Mouse (Mus musculus): ENCODE results near the gene Pcnt. TPM values are rescaled to one million over a fixed set of nuclear protein-coding genes. Genes with fewer than 3 reads are reported as not detected.

Gene Pcnt
- polyA plus RNA-seq, 1 experiment from 2014 or later: 12.4 TPM

GRCm38 (mm10) chr10:76371736-76372135 is 70.8 kb downstream of the Pcnt start:
- no peaks in the 10 kb centered on the region for H3K9me3 ChIP-seq (replicated peaks; ENCODE audit: control insufficient read depth, low read length)
- no peak overlapping the region for H3K4me2 ChIP-seq (ENCODE audit: low read depth, low read length)
- WGBS: 90% methylated on average over 3 of the region's 3 CpGs
- H3K36me3 ChIP-seq (ENCODE audit: control insufficient read depth, insufficient read depth, low read length): peaks cover 15% of the 10 kb centered on the region
- no peak for ATAC-seq (ENCODE audit: insufficient read depth, low FRiP score)
- H3K4me1 ChIP-seq (ENCODE audit: control insufficient read depth, insufficient read depth, low read length): no peaks in the 10 kb centered on the region
- no peak overlapping the region for H3K9ac ChIP-seq (ENCODE audit: low read length)
- no peak overlapping the region for H3K27ac ChIP-seq (ENCODE audit: low read length)
- no peak overlapping the region for H3K4me3 ChIP-seq (replicated peaks; ENCODE audit: low read length)
- no peaks in the 10 kb centered on the region for H3K27me3 ChIP-seq (ENCODE audit: control insufficient read depth, insufficient read depth, low read length)

- ATAC-seq (ENCODE audit: insufficient read depth, low FRiP score): no peak
- Histone ChIP-seq H3K4me2 (ENCODE audit: low read depth, low read length) (no peak overlapping the region), H3K9ac (ENCODE audit: low read length) (no peak overlapping the region), H3K27ac (ENCODE audit: low read length) (no peak overlapping the region), H3K4me1 (ENCODE audit: control insufficient read depth, insufficient read depth, low read length) (no peaks in the 10 kb centered on the region), H3K36me3 (ENCODE audit: control insufficient read depth, insufficient read depth, low read length) (peaks cover 6% of the 10 kb centered on the region; the same call in 1 of the 2 replicates), H3K27me3 (ENCODE audit: control insufficient read depth, insufficient read depth, low read length) (no peaks in the 10 kb centered on the region), H3K9me3 (replicated peaks; ENCODE audit: control insufficient read depth, low read length) (no peaks in the 10 kb centered on the region), H3K4me3 (replicated peaks; ENCODE audit: low read length) (no peak overlapping the region)
- 92% methylated on average over 13 of the region's 13 CpGs for WGBS
Observed at GRCm38 (mm10) chr10:76368766-76369165, 73.8 kb downstream of the Pcnt start.

GRCm38 (mm10) chr10:76363233-76363632 is 79.4 kb downstream of the Pcnt start:
- H3K27ac ChIP-seq (ENCODE audit: low read length): no peak overlapping the region
- H3K9me3 ChIP-seq (replicated peaks; ENCODE audit: control insufficient read depth, low read length): no peaks in the 10 kb centered on the region
- no peak for ATAC-seq (ENCODE audit: insufficient read depth, low FRiP score)
- no peak overlapping the region for H3K4me3 ChIP-seq (replicated peaks; ENCODE audit: low read length)
- no peak overlapping the region for H3K9ac ChIP-seq (ENCODE audit: low read length)
- no peaks in the 10 kb centered on the region for H3K27me3 ChIP-seq (ENCODE audit: control insufficient read depth, insufficient read depth, low read length)
- no peaks in the 10 kb centered on the region for H3K4me1 ChIP-seq (ENCODE audit: control insufficient read depth, insufficient read depth, low read length)
- no peak overlapping the region for H3K4me2 ChIP-seq (ENCODE audit: low read depth, low read length)
- peaks cover 4% of the 10 kb centered on the region; the same call in 1 of the 2 replicates for H3K36me3 ChIP-seq (ENCODE audit: control insufficient read depth, insufficient read depth, low read length)
- WGBS: 85% methylated on average over 3 of the region's 3 CpGs

GRCm38 (mm10) chr10:76358468-76358867 is 84.1 kb downstream of the Pcnt start:
- Histone ChIP-seq H3K27me3 (ENCODE audit: control insufficient read depth, insufficient read depth, low read length) (no peaks in the 10 kb centered on the region), H3K4me1 (ENCODE audit: control insufficient read depth, insufficient read depth, low read length) (no peaks in the 10 kb centered on the region), H3K36me3 (ENCODE audit: control insufficient read depth, insufficient read depth, low read length) (0 out of 2 replicates have a peak, but pooled peaks cover 5% of the 10 kb centered on the region), H3K4me3 (replicated peaks; ENCODE audit: low read length) (no peak overlapping the region), H3K9ac (ENCODE audit: low read length) (no peak overlapping the region), H3K4me2 (ENCODE audit: low read depth, low read length) (no peak overlapping the region), H3K27ac (ENCODE audit: low read length) (no peak overlapping the region), H3K9me3 (replicated peaks; ENCODE audit: control insufficient read depth, low read length) (no peaks in the 10 kb centered on the region)
- 67% methylated on average over 5 of the region's 5 CpGs for WGBS
- no peak for ATAC-seq (ENCODE audit: insufficient read depth, low FRiP score)

- H3K4me3 ChIP-seq (replicated peaks; ENCODE audit: low read length): no peak overlapping the region
- no peak overlapping the region for H3K9ac ChIP-seq (ENCODE audit: low read length)
- H3K9me3 ChIP-seq (replicated peaks; ENCODE audit: control insufficient read depth, low read length): no peaks in the 10 kb centered on the region
- H3K27ac ChIP-seq (ENCODE audit: low read length): no peak overlapping the region
- no peaks in the 10 kb centered on the region for H3K4me1 ChIP-seq (ENCODE audit: control insufficient read depth, insufficient read depth, low read length)
- no peak overlapping the region for H3K4me2 ChIP-seq (ENCODE audit: low read depth, low read length)
- 0 out of 2 replicates have a peak, but pooled peaks cover 8% of the 10 kb centered on the region for H3K36me3 ChIP-seq (ENCODE audit: control insufficient read depth, insufficient read depth, low read length)
- no peaks in the 10 kb centered on the region for H3K27me3 ChIP-seq (ENCODE audit: control insufficient read depth, insufficient read depth, low read length)
- no peak for ATAC-seq (ENCODE audit: insufficient read depth, low FRiP score)
- 82% methylated on average over 8 of the region's 8 CpGs for WGBS
Observed at GRCm38 (mm10) chr10:76357286-76357875, 85.2 kb downstream of the Pcnt start.

- WGBS: 90% methylated on average over 12 of the region's 12 CpGs
- Histone ChIP-seq H3K9me3 (replicated peaks; ENCODE audit: control insufficient read depth, low read length) (no peaks in the 10 kb centered on the region), H3K27ac (ENCODE audit: low read length) (no peak overlapping the region), H3K9ac (ENCODE audit: low read length) (no peak overlapping the region), H3K36me3 (ENCODE audit: control insufficient read depth, insufficient read depth, low read length) (0 out of 2 replicates have a peak, but pooled peaks cover 13% of the 10 kb centered on the region), H3K27me3 (ENCODE audit: control insufficient read depth, insufficient read depth, low read length) (no peaks in the 10 kb centered on the region), H3K4me3 (replicated peaks; ENCODE audit: low read length) (no peak overlapping the region), H3K4me2 (ENCODE audit: low read depth, low read length) (no peak overlapping the region), H3K4me1 (ENCODE audit: control insufficient read depth, insufficient read depth, low read length) (no peaks in the 10 kb centered on the region)
- ATAC-seq (ENCODE audit: insufficient read depth, low FRiP score): no peak
Observed at GRCm38 (mm10) chr10:76354974-76355373, 87.6 kb downstream of the Pcnt start.

GRCm38 (mm10) chr10:76353986-76354385 is 88.6 kb downstream of the Pcnt start:
- ATAC-seq (ENCODE audit: insufficient read depth, low FRiP score): no peak
- no peaks in the 10 kb centered on the region for H3K9me3 ChIP-seq (replicated peaks; ENCODE audit: control insufficient read depth, low read length)
- no peaks in the 10 kb centered on the region for H3K4me1 ChIP-seq (ENCODE audit: control insufficient read depth, insufficient read depth, low read length)
- no peak overlapping the region for H3K27ac ChIP-seq (ENCODE audit: low read length)
- no peaks in the 10 kb centered on the region for H3K27me3 ChIP-seq (ENCODE audit: control insufficient read depth, insufficient read depth, low read length)
- 93% methylated on average over 12 of the region's 12 CpGs for WGBS
- H3K4me3 ChIP-seq (replicated peaks; ENCODE audit: low read length): no peak overlapping the region
- peaks cover 13% of the 10 kb centered on the region; the same call in 1 of the 2 replicates for H3K36me3 ChIP-seq (ENCODE audit: control insufficient read depth, insufficient read depth, low read length)
- no peak overlapping the region for H3K9ac ChIP-seq (ENCODE audit: low read length)
- no peak overlapping the region for H3K4me2 ChIP-seq (ENCODE audit: low read depth, low read length)

GRCm38 (mm10) chr10:76351953-76352352 is 90.6 kb downstream of the Pcnt start:
- Histone ChIP-seq H3K4me3 (replicated peaks; ENCODE audit: low read length) (no peak overlapping the region), H3K27me3 (ENCODE audit: control insufficient read depth, insufficient read depth, low read length) (no peaks in the 10 kb centered on the region), H3K36me3 (ENCODE audit: control insufficient read depth, insufficient read depth, low read length) (peaks cover 13% of the 10 kb centered on the region; the same call in 1 of the 2 replicates), H3K27ac (ENCODE audit: low read length) (no peak overlapping the region), H3K9me3 (replicated peaks; ENCODE audit: control insufficient read depth, low read length) (no peaks in the 10 kb centered on the region), H3K4me1 (ENCODE audit: control insufficient read depth, insufficient read depth, low read length) (no peaks in the 10 kb centered on the region), H3K4me2 (ENCODE audit: low read depth, low read length) (no peak overlapping the region), H3K9ac (ENCODE audit: low read length) (no peak overlapping the region)
- WGBS: 74% methylated on average over 7 of the region's 7 CpGs
- no peak for ATAC-seq (ENCODE audit: insufficient read depth, low FRiP score)

GRCm38 (mm10) chr10:76346589-76346988 is 96.0 kb downstream of the Pcnt start:
- WGBS: 14% methylated on average over 4 of the region's 4 CpGs
- Histone ChIP-seq H3K27ac (ENCODE audit: low read length) (peak overlapping the region; percentile 81), H3K4me2 (ENCODE audit: low read depth, low read length) (peak overlapping the region; percentile 97), H3K4me1 (ENCODE audit: control insufficient read depth, insufficient read depth, low read length) (peaks cover 17% of the 10 kb centered on the region), H3K9me3 (replicated peaks; ENCODE audit: control insufficient read depth, low read length) (no peaks in the 10 kb centered on the region), H3K9ac (ENCODE audit: low read length) (no peak overlapping the region), H3K27me3 (ENCODE audit: control insufficient read depth, insufficient read depth, low read length) (no peaks in the 10 kb centered on the region), H3K4me3 (replicated peaks; ENCODE audit: low read length) (peak overlapping the region; percentile 85), H3K36me3 (ENCODE audit: control insufficient read depth, insufficient read depth, low read length) (peaks cover 2% of the 10 kb centered on the region; the same call in 1 of the 2 replicates)
- no peak for ATAC-seq (ENCODE audit: insufficient read depth, low FRiP score)
